Mouse (Mus musculus): ENCODE measurements around the gene Spz1. TPM values are rescaled to one million over a fixed set of nuclear protein-coding genes. Genes with fewer than 3 reads are reported as not detected.

Spz1 gene
- polyA plus RNA-seq, 1 experiment from 2014 or later: not detected

GRCm38 (mm10) chr13:92559429-92559828 lies 16.5 kb downstream of the Spz1 start:
- H3K9me3 ChIP-seq: no peaks in the 10 kb centered on the region
- H3K4me3 ChIP-seq: no peak overlapping the region
- no peak for ATAC-seq (ENCODE audit: low read depth)
- H3K4me1 ChIP-seq (replicated peaks): peaks cover 9% of the 10 kb centered on the region
- no peaks in the 10 kb centered on the region for H3K27me3 ChIP-seq
- H3K4me2 ChIP-seq: no peak overlapping the region
- H3K27ac ChIP-seq (replicated peaks): no peak overlapping the region
- no peak overlapping the region for H3K9ac ChIP-seq
- 69% methylated on average over 5 of the region's 5 CpGs for WGBS
- no peaks in the 10 kb centered on the region for H3K36me3 ChIP-seq

- no peak for ATAC-seq (ENCODE audit: low read depth)
- no peak overlapping the region for H3K4me3 ChIP-seq
- 53% methylated on average over 2 of the region's 2 CpGs for WGBS
- H3K4me1 ChIP-seq (replicated peaks): peaks cover 9% of the 10 kb centered on the region
- no peak overlapping the region for H3K9ac ChIP-seq
- H3K27me3 ChIP-seq: no peaks in the 10 kb centered on the region
- H3K9me3 ChIP-seq: no peaks in the 10 kb centered on the region
- no peaks in the 10 kb centered on the region for H3K36me3 ChIP-seq
- H3K27ac ChIP-seq (replicated peaks): no peak overlapping the region
- H3K4me2 ChIP-seq: no peak overlapping the region
Measured at GRCm38 (mm10) chr13:92557229-92557628, 18.7 kb downstream of the Spz1 start.

GRCm38 (mm10) chr13:92556458-92557126 lies 19.4 kb downstream of the Spz1 start:
- no peaks in the 10 kb centered on the region for H3K27me3 ChIP-seq
- H3K9ac ChIP-seq: no peak overlapping the region
- H3K4me1 ChIP-seq (replicated peaks): peaks cover 9% of the 10 kb centered on the region
- H3K27ac ChIP-seq (replicated peaks): no peak overlapping the region
- no peak overlapping the region for H3K4me3 ChIP-seq
- H3K4me2 ChIP-seq: no peak overlapping the region
- no peak for ATAC-seq (ENCODE audit: low read depth)
- WGBS: 12% methylated on average over 8 of the region's 8 CpGs
- H3K9me3 ChIP-seq: no peaks in the 10 kb centered on the region
- no peaks in the 10 kb centered on the region for H3K36me3 ChIP-seq

- peaks cover 18% of the 10 kb centered on the region for H3K9me3 ChIP-seq
- no peak for ATAC-seq (ENCODE audit: low read depth)
- no peaks in the 10 kb centered on the region for H3K4me1 ChIP-seq (replicated peaks)
- H3K27ac ChIP-seq (replicated peaks): no peak overlapping the region
- no peaks in the 10 kb centered on the region for H3K27me3 ChIP-seq
- no peak overlapping the region for H3K4me3 ChIP-seq
- no peaks in the 10 kb centered on the region for H3K36me3 ChIP-seq
- 87% methylated on average over 4 of the region's 4 CpGs for WGBS
- no peak overlapping the region for H3K4me2 ChIP-seq
- no peak overlapping the region for H3K9ac ChIP-seq
Measured at GRCm38 (mm10) chr13:92547093-92547492, 28.9 kb downstream of the Spz1 start.

DNA sequence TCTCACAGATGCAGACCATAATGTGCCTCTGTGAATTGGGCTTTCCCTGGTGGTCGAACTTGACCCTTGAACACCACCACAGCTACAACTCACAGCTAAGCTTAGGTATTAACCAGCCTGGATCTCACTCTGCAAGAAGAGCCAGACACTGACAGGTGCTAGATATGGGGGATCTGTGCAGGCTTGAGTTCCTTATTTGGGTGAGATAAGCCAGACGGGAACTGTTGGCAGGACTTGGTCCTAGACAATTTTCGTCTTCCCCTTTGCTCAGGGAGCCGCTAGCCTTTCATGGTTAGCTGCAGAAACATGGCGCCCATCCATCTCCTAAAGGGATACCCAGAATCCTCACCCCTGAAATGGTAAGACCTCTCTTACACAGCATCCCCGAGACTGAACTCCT lies 35.0 kb downstream of the Spz1 start:
- H3K4me2 ChIP-seq: no peak overlapping the region
- no peak overlapping the region for H3K4me3 ChIP-seq
- no peaks in the 10 kb centered on the region for H3K4me1 ChIP-seq (replicated peaks)
- no peaks in the 10 kb centered on the region for H3K27me3 ChIP-seq
- WGBS: 93% methylated on average over 6 of the region's 6 CpGs
- no peaks in the 10 kb centered on the region for H3K36me3 ChIP-seq
- no peak overlapping the region for H3K27ac ChIP-seq (replicated peaks)
- H3K9ac ChIP-seq: no peak overlapping the region
- no peak for ATAC-seq (ENCODE audit: low read depth)
- no peaks in the 10 kb centered on the region for H3K9me3 ChIP-seq

- Histone ChIP-seq H3K4me2 (no peak overlapping the region), H3K27me3 (no peaks in the 10 kb centered on the region), H3K27ac (replicated peaks) (no peak overlapping the region), H3K4me3 (no peak overlapping the region), H3K36me3 (no peaks in the 10 kb centered on the region), H3K9ac (no peak overlapping the region), H3K9me3 (no peaks in the 10 kb centered on the region), H3K4me1 (replicated peaks) (no peaks in the 10 kb centered on the region)
- no peak for ATAC-seq (ENCODE audit: low read depth)
- 41% methylated on average over 4 of the region's 4 CpGs for WGBS
Measured at GRCm38 (mm10) chr13:92539126-92539525, 36.8 kb downstream of the Spz1 start.

GRCm38 (mm10) chr13:92533801-92534200 lies 42.2 kb downstream of the Spz1 start:
- no peaks in the 10 kb centered on the region for H3K9me3 ChIP-seq
- H3K27ac ChIP-seq (replicated peaks): no peak overlapping the region
- WGBS: 59% methylated on average over 2 of the region's 2 CpGs
- no peaks in the 10 kb centered on the region for H3K36me3 ChIP-seq
- H3K9ac ChIP-seq: no peak overlapping the region
- H3K27me3 ChIP-seq: no peaks in the 10 kb centered on the region
- H3K4me3 ChIP-seq: no peak overlapping the region
- ATAC-seq (ENCODE audit: low read depth): no peak
- H3K4me2 ChIP-seq: no peak overlapping the region
- peaks cover 14% of the 10 kb centered on the region for H3K4me1 ChIP-seq (replicated peaks)

DNA sequence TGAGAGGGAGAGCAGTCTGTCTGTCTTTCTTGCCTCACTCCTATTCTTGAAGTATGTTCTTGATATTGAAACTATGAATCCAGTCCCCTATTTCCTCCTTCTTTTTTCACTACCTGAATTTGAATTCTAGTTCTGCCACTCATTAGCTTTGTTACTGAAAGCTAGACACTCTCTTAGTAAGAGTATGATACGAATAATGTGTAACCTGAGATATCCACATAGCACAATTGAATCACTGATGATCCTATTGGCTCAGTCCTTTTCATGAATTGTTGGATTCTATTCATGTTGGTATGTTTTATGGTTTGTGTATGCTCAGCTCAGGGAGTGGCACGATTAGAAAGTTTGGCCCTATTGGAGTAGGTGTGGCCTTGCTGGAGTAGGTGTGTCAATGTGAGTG lies 43.8 kb downstream of the Spz1 start:
- Histone ChIP-seq H3K27me3 (no peaks in the 10 kb centered on the region), H3K4me2 (no peak overlapping the region), H3K9ac (no peak overlapping the region), H3K4me1 (replicated peaks) (peaks cover 16% of the 10 kb centered on the region), H3K9me3 (no peaks in the 10 kb centered on the region), H3K4me3 (no peak overlapping the region), H3K27ac (replicated peaks) (no peak overlapping the region), H3K36me3 (no peaks in the 10 kb centered on the region)
- WGBS: 78% methylated on average over 2 of the region's 2 CpGs
- no peak for ATAC-seq (ENCODE audit: low read depth)

DNA sequence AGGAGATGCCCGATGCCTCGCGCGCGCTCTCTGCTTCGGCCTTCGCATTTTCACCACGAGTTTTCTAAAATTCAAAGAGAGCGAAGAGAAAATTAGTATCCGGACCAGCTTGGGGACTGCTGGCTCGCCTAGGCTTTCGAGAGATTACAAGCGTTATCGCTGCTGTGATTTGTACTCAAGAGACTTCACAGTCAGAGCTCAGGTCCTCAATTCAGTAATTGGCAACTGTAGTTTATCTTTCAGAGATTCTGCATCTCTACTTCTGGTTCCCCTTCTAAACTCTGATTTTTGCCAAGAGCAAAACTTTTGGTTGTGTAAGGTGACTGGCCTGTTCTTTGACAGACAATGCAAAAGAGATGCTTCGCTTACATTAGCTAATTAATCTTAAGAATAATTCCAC lies 44.7 kb downstream of the Spz1 start:
- peak overlapping the region; percentile 97 for H3K27ac ChIP-seq (replicated peaks)
- no peaks in the 10 kb centered on the region for H3K9me3 ChIP-seq
- 6% methylated on average over 15 of the region's 15 CpGs for WGBS
- H3K36me3 ChIP-seq: no peaks in the 10 kb centered on the region
- peak overlapping the region; percentile 82 for H3K4me3 ChIP-seq
- no peak for ATAC-seq (ENCODE audit: low read depth)
- no peaks in the 10 kb centered on the region for H3K27me3 ChIP-seq
- peaks cover 16% of the 10 kb centered on the region for H3K4me1 ChIP-seq (replicated peaks)
- H3K9ac ChIP-seq: peak overlapping the region; percentile 89
- H3K4me2 ChIP-seq: peak overlapping the region; percentile 63

- Histone ChIP-seq H3K4me2 (peak within 1 kb of the TSS; percentile 63), H3K4me3 (peak within 1 kb of the TSS; percentile 82), H3K9ac (peak within 1 kb of the TSS; percentile 89), H3K36me3 (no peaks in the 10 kb centered on the region), H3K4me1 (replicated peaks) (peaks cover 16% of the 10 kb centered on the region), H3K27ac (replicated peaks) (peak within 1 kb of the TSS; percentile 97), H3K9me3 (no peaks in the 10 kb centered on the region), H3K27me3 (no peaks in the 10 kb centered on the region)
- peak; percentile 99 for ATAC-seq (ENCODE audit: low read depth)
- WGBS: under 1% methylated on average over 46 of the region's 46 CpGs
Measured at GRCm38 (mm10) chr13:92530721-92531211, 45.2 kb downstream of the Spz1 start, which contains the start of gene Zfyve16. TSS of gene Zfyve16 (minus strand) at chr13:92530868.

DNA sequence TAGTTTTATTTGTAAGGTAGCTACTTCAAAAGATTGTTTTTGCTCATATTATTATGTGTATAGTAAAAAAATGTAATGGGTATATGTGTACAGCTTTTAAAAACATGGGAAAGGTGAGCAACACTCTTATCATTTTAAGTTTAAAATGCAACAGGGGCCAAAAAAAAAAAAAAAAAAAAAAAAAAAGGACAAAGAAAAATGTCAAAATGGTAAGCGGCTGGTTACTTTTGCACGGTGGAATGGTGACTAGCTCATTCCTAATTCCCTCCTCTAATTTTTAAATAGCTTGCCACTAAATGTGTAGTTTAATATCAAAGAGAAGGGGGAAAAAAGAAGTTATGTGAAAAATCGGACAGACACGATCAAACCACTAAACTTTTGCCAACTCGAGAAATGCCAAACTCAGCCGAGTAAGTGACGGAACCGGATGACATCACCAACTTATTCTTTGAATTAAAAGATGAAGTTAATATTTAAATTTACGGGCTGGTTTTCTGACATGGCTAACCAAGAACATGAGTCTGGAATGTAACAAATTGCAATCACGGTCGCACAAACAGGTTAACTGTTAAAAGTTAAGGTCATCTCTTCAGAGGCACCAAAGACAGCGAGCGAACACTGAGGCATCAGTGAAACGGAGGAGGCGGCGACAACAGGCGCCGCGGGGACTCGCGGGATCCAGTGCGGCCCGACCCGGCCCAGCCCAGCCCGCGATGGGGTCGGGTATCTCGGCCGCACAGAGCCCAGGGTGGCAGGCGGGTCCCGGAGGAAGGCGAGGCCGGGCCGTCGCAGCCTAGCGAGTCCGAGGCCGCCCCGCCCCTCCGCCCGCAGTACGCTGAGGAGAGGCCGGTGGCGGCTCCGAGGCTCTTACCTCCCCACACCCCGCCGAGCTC lies 45.9 kb downstream of the Spz1 start:
- H3K4me2 ChIP-seq: peak overlapping the region; percentile 63
- peak overlapping the region; percentile 97 for H3K27ac ChIP-seq (replicated peaks)
- peak; percentile 94; the same call in 1 of the 2 replicates for ATAC-seq (ENCODE audit: low read depth)
- H3K36me3 ChIP-seq: no peaks in the 10 kb centered on the region
- H3K4me1 ChIP-seq (replicated peaks): peaks cover 16% of the 10 kb centered on the region
- H3K4me3 ChIP-seq: peak overlapping the region; percentile 82
- 2% methylated on average over 44 of the region's 47 CpGs for WGBS
- H3K27me3 ChIP-seq: no peaks in the 10 kb centered on the region
- peak overlapping the region; percentile 89 for H3K9ac ChIP-seq
- H3K9me3 ChIP-seq: no peaks in the 10 kb centered on the region

All from neural tube, embryonic 13.5 days (tissue).